Mouse (Mus musculus): Measurements from ENCODE around the gene Slc39a10. TPM values are rescaled to one million over a fixed set of nuclear protein-coding genes. Genes with fewer than 3 reads are reported as not detected.

Gene Slc39a10
- total and polyA plus RNA-seq, 3 experiments, result 14.9 to 17.7 TPM; not detected in 1

GRCm38 (mm10) chr1:46924992-46925391 is 32.3 kb upstream of the Slc39a10 start:
- Histone ChIP-seq H3K9ac (ENCODE audit: control insufficient read depth, low read depth, low read length, poor library complexity, severe bottlenecking) (no peak overlapping the region), H3K4me1 (ENCODE audit: control insufficient read depth in 1 of 2, insufficient read depth in 2 of 2, low read length in 2 of 2) (no peaks in the 10 kb centered on the region), H3K27ac (ENCODE audit: control insufficient read depth, low read depth, low read length) (no peak overlapping the region), H3K4me3 (ENCODE audit: control insufficient read depth in 1 of 2, insufficient read depth in 1 of 2, low read depth in 2 of 2, low read length in 2 of 2) (no peak overlapping the region), H3K36me3 (ENCODE audit: control insufficient read depth in 1 of 2, insufficient read depth in 2 of 2, low read length in 2 of 2) (no peaks in the 10 kb centered on the region), H3K27me3 (ENCODE audit: control insufficient read depth in 1 of 2, insufficient read depth in 2 of 2, low read length in 2 of 2) (no peaks in the 10 kb centered on the region), H3K79me2 (ENCODE audit: control insufficient read depth, insufficient read depth, low read length, poor library complexity) (no peaks in the 10 kb centered on the region), H3K9me3 (replicated peaks; ENCODE audit: insufficient read depth, low read length) (no peaks in the 10 kb centered on the region)
- no peak for DNase-seq (ENCODE audit: low read depth, low spot score)
- TF ChIP-seq ZKSCAN1 (IDR thresholded peaks at IDR 0.05; ENCODE audit: low read depth, low read length), result no peak
- TF ChIP-seq POLR2A (IDR thresholded peaks at IDR 0.05; ENCODE audit: control insufficient read depth in 1 of 2, insufficient read depth in 1 of 2, low read depth in 1 of 2, low read length in 2 of 2, poor library complexity in 1 of 2), result no peak
- no peak for TF ChIP-seq GATA1 (IDR thresholded peaks at IDR 0.05; ENCODE audit: low read depth, low read length)

- DNase-seq (ENCODE audit: low read depth, low spot score), result no peak
- no peaks in the 10 kb centered on the region for H3K36me3 ChIP-seq (ENCODE audit: control insufficient read depth in 1 of 2, insufficient read depth in 2 of 2, low read length in 2 of 2)
- no peak for TF ChIP-seq USF2 (IDR thresholded peaks at IDR 0.05; ENCODE audit: borderline replicate concordance in 1 of 2, insufficient read depth in 1 of 2, low read depth in 1 of 2, low read length in 2 of 2)
- no peak for TF ChIP-seq EP300 (IDR thresholded peaks at IDR 0.05; ENCODE audit: low read depth in 1 of 2, low read length in 2 of 2)
- TF ChIP-seq POLR2A (IDR thresholded peaks at IDR 0.05; ENCODE audit: control insufficient read depth in 1 of 2, insufficient read depth in 1 of 2, low read depth in 1 of 2, low read length in 2 of 2, poor library complexity in 1 of 2), result no peak
- no peak for TF ChIP-seq MXI1 (IDR thresholded peaks at IDR 0.05; ENCODE audit: low read depth, low read length)
- TF ChIP-seq TCF12 (IDR thresholded peaks at IDR 0.05; ENCODE audit: low read depth, low read length), result no peak
- TF ChIP-seq GABPA (IDR thresholded peaks at IDR 0.05; ENCODE audit: low read depth, low read length), result no peak
- no peak for TF ChIP-seq MAX (IDR thresholded peaks at IDR 0.05; ENCODE audit: low read length)
- no peak overlapping the region for H3K9ac ChIP-seq (ENCODE audit: control insufficient read depth, low read depth, low read length, poor library complexity, severe bottlenecking)
- H3K9me3 ChIP-seq (replicated peaks; ENCODE audit: insufficient read depth, low read length), result no peaks in the 10 kb centered on the region
- H3K27ac ChIP-seq (ENCODE audit: control insufficient read depth, low read depth, low read length), result no peak overlapping the region
- no peaks in the 10 kb centered on the region for H3K79me2 ChIP-seq (ENCODE audit: control insufficient read depth, insufficient read depth, low read length, poor library complexity)
- no peaks in the 10 kb centered on the region for H3K4me1 ChIP-seq (ENCODE audit: control insufficient read depth in 1 of 2, insufficient read depth in 2 of 2, low read length in 2 of 2)
- H3K4me3 ChIP-seq (ENCODE audit: control insufficient read depth in 1 of 2, insufficient read depth in 1 of 2, low read depth in 2 of 2, low read length in 2 of 2), result no peak overlapping the region
- H3K27me3 ChIP-seq (ENCODE audit: control insufficient read depth in 1 of 2, insufficient read depth in 2 of 2, low read length in 2 of 2), result no peaks in the 10 kb centered on the region
Measured at GRCm38 (mm10) chr1:46922904-46923303, 30.3 kb upstream of the Slc39a10 start.

- Histone ChIP-seq H3K79me2 (ENCODE audit: control insufficient read depth, insufficient read depth, low read length, poor library complexity) (no peaks in the 10 kb centered on the region), H3K4me1 (ENCODE audit: control insufficient read depth in 1 of 2, insufficient read depth in 2 of 2, low read length in 2 of 2) (no peaks in the 10 kb centered on the region), H3K27me3 (ENCODE audit: control insufficient read depth in 1 of 2, insufficient read depth in 2 of 2, low read length in 2 of 2) (no peaks in the 10 kb centered on the region), H3K9ac (ENCODE audit: control insufficient read depth, low read depth, low read length, poor library complexity, severe bottlenecking) (no peak overlapping the region), H3K9me3 (replicated peaks; ENCODE audit: insufficient read depth, low read length) (no peaks in the 10 kb centered on the region), H3K4me3 (ENCODE audit: control insufficient read depth in 1 of 2, insufficient read depth in 1 of 2, low read depth in 2 of 2, low read length in 2 of 2) (no peak overlapping the region), H3K27ac (ENCODE audit: control insufficient read depth, low read depth, low read length) (no peak overlapping the region), H3K36me3 (ENCODE audit: control insufficient read depth in 1 of 2, insufficient read depth in 2 of 2, low read length in 2 of 2) (no peaks in the 10 kb centered on the region)
- TF ChIP-seq ELF1 (IDR thresholded peaks at IDR 0.05; ENCODE audit: low read depth, low read length) (peak; percentile 66; the same call in 1 of the 2 replicates), NELFE (IDR thresholded peaks at IDR 0.05; ENCODE audit: low read depth, low read length) (no peak), RAD21 (IDR thresholded peaks at IDR 0.05; ENCODE audit: low read depth, low read length) (no peak), EP300 (IDR thresholded peaks at IDR 0.05; ENCODE audit: low read depth in 1 of 2, low read length in 2 of 2) (0 out of 4 replicates have a peak, but pooled peaks of 1 of the 2 experiments have one; percentile 30)
- peak; percentile 64 for DNase-seq (ENCODE audit: low read depth, low spot score)
Measured at GRCm38 (mm10) chr1:46921630-46922029, 29.0 kb upstream of the Slc39a10 start.
